Mouse (Mus musculus): Measurements from ENCODE around the gene Lcat. TPM values are rescaled to one million over a fixed set of nuclear protein-coding genes. Genes with fewer than 3 reads are reported as not detected.

Gene Lcat
- polyA plus RNA-seq, 1 experiment from 2014 or later: 1.2 TPM

GRCm38 (mm10) chr8:105900180-105900940 lies 42.8 kb downstream of the Lcat start, which contains the start of gene Pskh1:
Gene Pskh1 (plus strand): TSS chr8:105900441.
- ATAC-seq (ENCODE audit: insufficient number of reproducible peaks, insufficient read depth, low FRiP score, low read depth): peak; percentile 93
- Histone ChIP-seq H3K27ac (replicated peaks in 1 of 2; ENCODE audit: control insufficient read depth in 1 of 2, insufficient read depth in 1 of 2, low read depth in 2 of 2, low read length in 2 of 2) (peak within 1 kb of the TSS; percentile 72 to 92), H3K27me3 (ENCODE audit: control insufficient read depth, insufficient read depth, low read length) (no peaks in the 10 kb centered on the region), H3K9me3 (ENCODE audit: control insufficient read depth, low read length) (no peaks in the 10 kb centered on the region), H3K4me3 (ENCODE audit: control insufficient read depth in 1 of 2, insufficient read depth in 1 of 2, low read depth in 1 of 2, low read length in 2 of 2) (peak within 1 kb of the TSS; percentile 70 to 93), H3K9ac (ENCODE audit: low read length) (peak within 1 kb of the TSS; percentile 98), H3K4me1 (ENCODE audit: control insufficient read depth in 2 of 2, insufficient read depth in 2 of 2, low read length in 2 of 2) (peaks cover 2 to 8% of the 10 kb centered on the region in 2 experiments; a peak in 1 of 4 replicates), H3K4me2 (ENCODE audit: low read length) (peak within 1 kb of the TSS; percentile 75), H3K36me3 (ENCODE audit: control insufficient read depth, insufficient read depth, low read length) (peaks cover 2% of the 10 kb centered on the region; the same call in 1 of the 2 replicates)
- under 1% methylated on average over 64 of the region's 68 CpGs for WGBS

GRCm38 (mm10) chr8:105897801-105898480 lies 45.2 kb downstream of the Lcat start:
- Histone ChIP-seq H3K27me3 (ENCODE audit: control insufficient read depth, insufficient read depth, low read length) (no peaks in the 10 kb centered on the region), H3K36me3 (ENCODE audit: control insufficient read depth, insufficient read depth, low read length) (peaks cover 12% of the 10 kb centered on the region; the same call in 1 of the 2 replicates), H3K4me2 (ENCODE audit: low read length) (no peak overlapping the region), H3K4me3 (ENCODE audit: control insufficient read depth in 1 of 2, insufficient read depth in 1 of 2, low read depth in 1 of 2, low read length in 2 of 2) (no peak overlapping the region), H3K9ac (ENCODE audit: low read length) (no peak overlapping the region), H3K9me3 (ENCODE audit: control insufficient read depth, low read length) (no peaks in the 10 kb centered on the region), H3K4me1 (ENCODE audit: control insufficient read depth in 2 of 2, insufficient read depth in 2 of 2, low read length in 2 of 2) (peaks cover 5 to 14% of the 10 kb centered on the region in 2 experiments; a peak in 2 of 4 replicates), H3K27ac (replicated peaks in 1 of 2; ENCODE audit: control insufficient read depth in 1 of 2, insufficient read depth in 1 of 2, low read depth in 2 of 2, low read length in 2 of 2) (no peak overlapping the region)
- no peak for ATAC-seq (ENCODE audit: insufficient number of reproducible peaks, insufficient read depth, low FRiP score, low read depth)
- 65% methylated on average over 9 of the region's 9 CpGs for WGBS

GRCm38 (mm10) chr8:105893339-105893738 lies 49.8 kb downstream of the Lcat start, which contains the start of gene Nrn1l:
Gene Nrn1l (plus strand): TSS chr8:105893567.
- peaks cover 4 to 6% of the 10 kb centered on the region in 2 experiments; a peak in 2 of 4 replicates for H3K4me1 ChIP-seq (ENCODE audit: control insufficient read depth in 2 of 2, insufficient read depth in 2 of 2, low read length in 2 of 2)
- peak; percentile 81 for ATAC-seq (ENCODE audit: insufficient number of reproducible peaks, insufficient read depth, low FRiP score, low read depth)
- no peaks in the 10 kb centered on the region for H3K9me3 ChIP-seq (ENCODE audit: control insufficient read depth, low read length)
- peaks cover 58% of the 10 kb centered on the region for H3K36me3 ChIP-seq (ENCODE audit: control insufficient read depth, insufficient read depth, low read length)
- 0 out of 4 replicates have a peak within 1 kb of the TSS, but pooled peaks of 1 of the 2 experiments have one; percentile 28 for H3K27ac ChIP-seq (replicated peaks in 1 of 2; ENCODE audit: control insufficient read depth in 1 of 2, insufficient read depth in 1 of 2, low read depth in 2 of 2, low read length in 2 of 2)
- no peak within 1 kb of the TSS for H3K4me3 ChIP-seq (ENCODE audit: control insufficient read depth in 1 of 2, insufficient read depth in 1 of 2, low read depth in 1 of 2, low read length in 2 of 2)
- no peak within 1 kb of the TSS for H3K4me2 ChIP-seq (ENCODE audit: low read length)
- peak within 1 kb of the TSS; percentile 21; the same call in 1 of the 2 replicates for H3K9ac ChIP-seq (ENCODE audit: low read length)
- no peaks in the 10 kb centered on the region for H3K27me3 ChIP-seq (ENCODE audit: control insufficient read depth, insufficient read depth, low read length)
- WGBS: 9% methylated on average over 11 of the region's 11 CpGs

GRCm38 (mm10) chr8:105892432-105892831 lies 50.8 kb downstream of the Lcat start:
- H3K4me1 ChIP-seq (ENCODE audit: control insufficient read depth in 2 of 2, insufficient read depth in 2 of 2, low read length in 2 of 2): peaks cover 4 to 6% of the 10 kb centered on the region in 2 experiments; a peak in 2 of 4 replicates
- no peaks in the 10 kb centered on the region for H3K9me3 ChIP-seq (ENCODE audit: control insufficient read depth, low read length)
- no peak overlapping the region for H3K27ac ChIP-seq (replicated peaks in 1 of 2; ENCODE audit: control insufficient read depth in 1 of 2, insufficient read depth in 1 of 2, low read depth in 2 of 2, low read length in 2 of 2)
- H3K27me3 ChIP-seq (ENCODE audit: control insufficient read depth, insufficient read depth, low read length): no peaks in the 10 kb centered on the region
- ATAC-seq (ENCODE audit: insufficient number of reproducible peaks, insufficient read depth, low FRiP score, low read depth): no peak
- WGBS: 83% methylated on average over 6 of the region's 6 CpGs
- H3K4me3 ChIP-seq (ENCODE audit: control insufficient read depth in 1 of 2, insufficient read depth in 1 of 2, low read depth in 1 of 2, low read length in 2 of 2): no peak overlapping the region
- no peak overlapping the region for H3K4me2 ChIP-seq (ENCODE audit: low read length)
- H3K9ac ChIP-seq (ENCODE audit: low read length): no peak overlapping the region
- peaks cover 67% of the 10 kb centered on the region for H3K36me3 ChIP-seq (ENCODE audit: control insufficient read depth, insufficient read depth, low read length)

GRCm38 (mm10) chr8:105890870-105891269 lies 52.3 kb downstream of the Lcat start:
- no peak for ATAC-seq (ENCODE audit: insufficient number of reproducible peaks, insufficient read depth, low FRiP score, low read depth)
- no peak overlapping the region for H3K4me2 ChIP-seq (ENCODE audit: low read length)
- H3K27me3 ChIP-seq (ENCODE audit: control insufficient read depth, insufficient read depth, low read length): no peaks in the 10 kb centered on the region
- peaks cover 82% of the 10 kb centered on the region for H3K36me3 ChIP-seq (ENCODE audit: control insufficient read depth, insufficient read depth, low read length)
- no peaks in the 10 kb centered on the region for H3K9me3 ChIP-seq (ENCODE audit: control insufficient read depth, low read length)
- no peak overlapping the region for H3K9ac ChIP-seq (ENCODE audit: low read length)
- H3K4me3 ChIP-seq (ENCODE audit: control insufficient read depth in 1 of 2, insufficient read depth in 1 of 2, low read depth in 1 of 2, low read length in 2 of 2): no peak overlapping the region
- WGBS: 95% methylated on average over 6 of the region's 6 CpGs
- H3K27ac ChIP-seq (replicated peaks in 1 of 2; ENCODE audit: control insufficient read depth in 1 of 2, insufficient read depth in 1 of 2, low read depth in 2 of 2, low read length in 2 of 2): no peak overlapping the region
- peaks cover 4 to 6% of the 10 kb centered on the region in 2 experiments; a peak in 2 of 4 replicates for H3K4me1 ChIP-seq (ENCODE audit: control insufficient read depth in 2 of 2, insufficient read depth in 2 of 2, low read length in 2 of 2)

- Histone ChIP-seq H3K36me3 (ENCODE audit: control insufficient read depth, insufficient read depth, low read length) (peaks cover 87% of the 10 kb centered on the region), H3K4me1 (ENCODE audit: control insufficient read depth in 2 of 2, insufficient read depth in 2 of 2, low read length in 2 of 2) (peaks cover 4 to 6% of the 10 kb centered on the region in 2 experiments; a peak in 2 of 4 replicates), H3K4me3 (ENCODE audit: control insufficient read depth in 1 of 2, insufficient read depth in 1 of 2, low read depth in 1 of 2, low read length in 2 of 2) (no peak overlapping the region), H3K4me2 (ENCODE audit: low read length) (no peak overlapping the region), H3K27ac (replicated peaks in 1 of 2; ENCODE audit: control insufficient read depth in 1 of 2, insufficient read depth in 1 of 2, low read depth in 2 of 2, low read length in 2 of 2) (no peak overlapping the region), H3K9me3 (ENCODE audit: control insufficient read depth, low read length) (no peaks in the 10 kb centered on the region), H3K9ac (ENCODE audit: low read length) (no peak overlapping the region), H3K27me3 (ENCODE audit: control insufficient read depth, insufficient read depth, low read length) (no peaks in the 10 kb centered on the region)
- ATAC-seq (ENCODE audit: insufficient number of reproducible peaks, insufficient read depth, low FRiP score, low read depth): no peak
- WGBS: 91% methylated on average over 12 of the region's 12 CpGs
These were observed 53.3 kb downstream of the Lcat start for GRCm38 (mm10) chr8:105889756-105890465.
